Mouse (Mus musculus): ENCODE measurements around the gene Focad. TPM values are rescaled to one million over a fixed set of nuclear protein-coding genes. Genes with fewer than 3 reads are reported as not detected.

Gene Focad
- polyA plus RNA-seq, 1 experiment from 2014 or later, result 17.7 TPM

- no peak for DNase-seq (ENCODE audit: low spot score)
- Histone ChIP-seq H3K4me1 (replicated peaks; ENCODE audit: control insufficient read depth, insufficient read depth, low read length) (no peaks in the 10 kb centered on the region), H3K4me3 (ENCODE audit: low read depth, low read length) (no peak overlapping the region), H3K9ac (ENCODE audit: low read length) (no peak overlapping the region), H3K36me3 (ENCODE audit: control insufficient read depth, insufficient read depth, low read length) (no peaks in the 10 kb centered on the region), H3K27ac (ENCODE audit: low read depth, low read length) (no peak overlapping the region), H3K9me3 (ENCODE audit: control insufficient read depth, low read length) (no peaks in the 10 kb centered on the region), H3K27me3 (ENCODE audit: control insufficient read depth, insufficient read depth, low read length) (no peaks in the 10 kb centered on the region), H3K4me2 (ENCODE audit: low read depth, low read length, severe bottlenecking) (no peak overlapping the region)
- ATAC-seq (replicated peaks; ENCODE audit: low FRiP score), result no peak
- 85% methylated on average over 6 of the region's 6 CpGs for WGBS
Observed at GRCm38 (mm10) chr4:88396995-88397521, 302.6 kb downstream of the Focad start.

GRCm38 (mm10) chr4:88400302-88400991 lies 306.0 kb downstream of the Focad start:
- ATAC-seq (replicated peaks; ENCODE audit: low FRiP score), result no peak
- Histone ChIP-seq H3K9me3 (ENCODE audit: control insufficient read depth, low read length) (no peaks in the 10 kb centered on the region), H3K27me3 (ENCODE audit: control insufficient read depth, insufficient read depth, low read length) (no peaks in the 10 kb centered on the region), H3K9ac (ENCODE audit: low read length) (no peak overlapping the region), H3K4me1 (replicated peaks; ENCODE audit: control insufficient read depth, insufficient read depth, low read length) (no peaks in the 10 kb centered on the region), H3K27ac (ENCODE audit: low read depth, low read length) (no peak overlapping the region), H3K36me3 (ENCODE audit: control insufficient read depth, insufficient read depth, low read length) (no peaks in the 10 kb centered on the region), H3K4me2 (ENCODE audit: low read depth, low read length, severe bottlenecking) (no peak overlapping the region), H3K4me3 (ENCODE audit: low read depth, low read length) (no peak overlapping the region)
- DNase-seq (ENCODE audit: low spot score), result no peak
- 83% methylated on average over 9 of the region's 9 CpGs for WGBS

GRCm38 (mm10) chr4:88400992-88401313 lies 306.5 kb downstream of the Focad start:
- 88% methylated on average over 7 of the region's 7 CpGs for WGBS
- Histone ChIP-seq H3K36me3 (ENCODE audit: control insufficient read depth, insufficient read depth, low read length) (no peaks in the 10 kb centered on the region), H3K27ac (ENCODE audit: low read depth, low read length) (no peak overlapping the region), H3K9me3 (ENCODE audit: control insufficient read depth, low read length) (no peaks in the 10 kb centered on the region), H3K4me1 (replicated peaks; ENCODE audit: control insufficient read depth, insufficient read depth, low read length) (no peaks in the 10 kb centered on the region), H3K9ac (ENCODE audit: low read length) (no peak overlapping the region), H3K4me3 (ENCODE audit: low read depth, low read length) (no peak overlapping the region), H3K27me3 (ENCODE audit: control insufficient read depth, insufficient read depth, low read length) (no peaks in the 10 kb centered on the region), H3K4me2 (ENCODE audit: low read depth, low read length, severe bottlenecking) (no peak overlapping the region)
- DNase-seq (ENCODE audit: low spot score) (no peak), ATAC-seq (replicated peaks; ENCODE audit: low FRiP score) (no peak)

GRCm38 (mm10) chr4:88402884-88403283 lies 308.5 kb downstream of the Focad start:
- no peak for ATAC-seq (replicated peaks; ENCODE audit: low FRiP score)
- no peaks in the 10 kb centered on the region for H3K4me1 ChIP-seq (replicated peaks; ENCODE audit: control insufficient read depth, insufficient read depth, low read length)
- H3K9ac ChIP-seq (ENCODE audit: low read length), result no peak overlapping the region
- no peak overlapping the region for H3K4me2 ChIP-seq (ENCODE audit: low read depth, low read length, severe bottlenecking)
- H3K27me3 ChIP-seq (ENCODE audit: control insufficient read depth, insufficient read depth, low read length), result no peaks in the 10 kb centered on the region
- no peaks in the 10 kb centered on the region for H3K9me3 ChIP-seq (ENCODE audit: control insufficient read depth, low read length)
- no peak for DNase-seq (ENCODE audit: low spot score)
- 89% methylated on average over 6 of the region's 6 CpGs for WGBS
- H3K4me3 ChIP-seq (ENCODE audit: low read depth, low read length), result no peak overlapping the region
- H3K36me3 ChIP-seq (ENCODE audit: control insufficient read depth, insufficient read depth, low read length), result no peaks in the 10 kb centered on the region
- H3K27ac ChIP-seq (ENCODE audit: low read depth, low read length), result no peak overlapping the region

GRCm38 (mm10) chr4:88406887-88407696 lies 312.7 kb downstream of the Focad start:
- Histone ChIP-seq H3K9me3 (ENCODE audit: control insufficient read depth, low read length) (no peaks in the 10 kb centered on the region), H3K9ac (ENCODE audit: low read length) (no peak overlapping the region), H3K27ac (ENCODE audit: low read depth, low read length) (no peak overlapping the region), H3K27me3 (ENCODE audit: control insufficient read depth, insufficient read depth, low read length) (no peaks in the 10 kb centered on the region), H3K36me3 (ENCODE audit: control insufficient read depth, insufficient read depth, low read length) (no peaks in the 10 kb centered on the region), H3K4me1 (replicated peaks; ENCODE audit: control insufficient read depth, insufficient read depth, low read length) (no peaks in the 10 kb centered on the region), H3K4me2 (ENCODE audit: low read depth, low read length, severe bottlenecking) (no peak overlapping the region), H3K4me3 (ENCODE audit: low read depth, low read length) (no peak overlapping the region)
- DNase-seq (ENCODE audit: low spot score) (peak; percentile 52), ATAC-seq (replicated peaks; ENCODE audit: low FRiP score) (peak; percentile 78)
- WGBS, result 78% methylated on average over 4 of the region's 4 CpGs

- no peak overlapping the region for H3K9ac ChIP-seq (ENCODE audit: low read length)
- H3K36me3 ChIP-seq (ENCODE audit: control insufficient read depth, insufficient read depth, low read length), result no peaks in the 10 kb centered on the region
- H3K9me3 ChIP-seq (ENCODE audit: control insufficient read depth, low read length), result no peaks in the 10 kb centered on the region
- H3K4me2 ChIP-seq (ENCODE audit: low read depth, low read length, severe bottlenecking), result no peak overlapping the region
- DNase-seq (ENCODE audit: low spot score) (no peak), ATAC-seq (replicated peaks; ENCODE audit: low FRiP score) (no peak)
- H3K4me1 ChIP-seq (replicated peaks; ENCODE audit: control insufficient read depth, insufficient read depth, low read length), result no peaks in the 10 kb centered on the region
- H3K4me3 ChIP-seq (ENCODE audit: low read depth, low read length), result no peak overlapping the region
- no peaks in the 10 kb centered on the region for H3K27me3 ChIP-seq (ENCODE audit: control insufficient read depth, insufficient read depth, low read length)
- H3K27ac ChIP-seq (ENCODE audit: low read depth, low read length), result no peak overlapping the region
- 90% methylated on average over 4 of the region's 4 CpGs for WGBS
Observed at GRCm38 (mm10) chr4:88409279-88409678, 314.9 kb downstream of the Focad start.

- Histone ChIP-seq H3K27me3 (ENCODE audit: control insufficient read depth, insufficient read depth, low read length) (no peaks in the 10 kb centered on the region), H3K27ac (ENCODE audit: low read depth, low read length) (no peak overlapping the region), H3K9ac (ENCODE audit: low read length) (no peak overlapping the region), H3K4me1 (replicated peaks; ENCODE audit: control insufficient read depth, insufficient read depth, low read length) (no peaks in the 10 kb centered on the region; the same call in 1 of the 2 replicates), H3K4me2 (ENCODE audit: low read depth, low read length, severe bottlenecking) (no peak overlapping the region), H3K9me3 (ENCODE audit: control insufficient read depth, low read length) (no peaks in the 10 kb centered on the region), H3K4me3 (ENCODE audit: low read depth, low read length) (no peak overlapping the region), H3K36me3 (ENCODE audit: control insufficient read depth, insufficient read depth, low read length) (no peaks in the 10 kb centered on the region)
- ATAC-seq (replicated peaks; ENCODE audit: low FRiP score), result no peak
- DNase-seq (ENCODE audit: low spot score), result no peak
- WGBS, result 86% methylated on average over 2 of the region's 2 CpGs
Observed at GRCm38 (mm10) chr4:88412331-88412730, 317.9 kb downstream of the Focad start.

GRCm38 (mm10) chr4:88415017-88415416 lies 320.6 kb downstream of the Focad start:
- ATAC-seq (replicated peaks; ENCODE audit: low FRiP score) (no peak), DNase-seq (ENCODE audit: low spot score) (no peak)
- Histone ChIP-seq H3K27ac (ENCODE audit: low read depth, low read length) (no peak overlapping the region), H3K27me3 (ENCODE audit: control insufficient read depth, insufficient read depth, low read length) (no peaks in the 10 kb centered on the region), H3K4me2 (ENCODE audit: low read depth, low read length, severe bottlenecking) (no peak overlapping the region), H3K36me3 (ENCODE audit: control insufficient read depth, insufficient read depth, low read length) (no peaks in the 10 kb centered on the region), H3K9ac (ENCODE audit: low read length) (no peak overlapping the region), H3K9me3 (ENCODE audit: control insufficient read depth, low read length) (no peaks in the 10 kb centered on the region), H3K4me3 (ENCODE audit: low read depth, low read length) (no peak overlapping the region), H3K4me1 (replicated peaks; ENCODE audit: control insufficient read depth, insufficient read depth, low read length) (no peaks in the 10 kb centered on the region; the same call in 1 of the 2 replicates)
- WGBS, result 45% methylated on average over 2 of the region's 2 CpGs

Data from forebrain, embryonic 11.5 days (tissue).